10 mouse cellular contexts compared by ENCODE assay signal in genomic region chr5:132011795-132012194, GRCm38 (mm10).
DNase-seq lines count a peak whose midpoint lies in the region; ATAC-seq lines count a peak whose summit lies in the region.
"Had no signal": no experiment of that assay in that cellular context is flagged by ENCODE, and none has a peak within 500 bp of the region (broad histone marks: within the 10 kb centered on the region; RNA-seq: fewer than 3 reads in every experiment).

No protein-coding gene starts in this region.

- DNase-seq in layer of hippocampus, adult 11-12 months (ENCODE audit: low spot score), result peak; percentile 59
- DNase-seq in layer of hippocampus, postnatal 25 days (ENCODE audit: extremely low spot score in 1 of 2, low spot score in 1 of 2), result no peak
- peak; percentile 83 for DNase-seq in cerebellum, adult 9-11 months
- DNase-seq in layer of hippocampus, postnatal 14 days (ENCODE audit: low spot score in 2 of 2), result peak; percentile 56 to 88
- no peak for DNase-seq in lung, adult 18-20 months
- no peak for DNase-seq in yolk sac, embryonic 10.5 days (ENCODE audit: low spot score)
- DNase-seq: kidney, postnatal 36 days; liver, postnatal 0 days; thymus, postnatal 4 days had no signal

- peak; percentile 88 for ATAC-seq in cerebellum, adult (ENCODE audit: insufficient number of reproducible peaks, low FRiP score, low TSS enrichment)
- ATAC-seq: liver, postnatal 0 days had no signal

Comparison
In these comparisons a context has a peak if more than half of its experiments do, and no peak if none do; other contexts are left out.
1. DNase-seq: peak in layer of hippocampus, adult 11-12 months (single experiment), cerebellum, adult 9-11 months (single experiment) and layer of hippocampus, postnatal 14 days (2 of 2); none in layer of hippocampus, postnatal 25 days (0 of 2), lung, adult 18-20 months (0 of 2) and yolk sac, embryonic 10.5 days (single experiment).